10 mouse cellular contexts compared by ENCODE assay signal in genomic region chr3:88241045-88241786, GRCm38 (mm10). TPM values are rescaled to one million over a fixed set of nuclear protein-coding genes. Genes with fewer than 3 reads are reported as not detected.
DNase-seq lines count a peak whose midpoint lies in the region; ATAC-seq and TF ChIP-seq lines count a peak whose summit lies in the region.
"Had no signal": no experiment of that assay in that cellular context is flagged by ENCODE, and none has a peak within 500 bp of the region (broad histone marks: within the 10 kb centered on the region; RNA-seq: fewer than 3 reads in every experiment).

No protein-coding gene starts in this region.

- peak overlapping the region; percentile 26 for H3K4me3 ChIP-seq in kidney, embryonic 14.5 days (ENCODE audit: low read length)
- H3K4me3 ChIP-seq in kidney, adult 2 months (ENCODE audit: insufficient read depth, low read depth, low read length): no peak overlapping the region
- H3K4me3 ChIP-seq in hindbrain, embryonic 10.5 days: peak overlapping the region; percentile 42
- peak overlapping the region; percentile 10; the same call in 1 of the 2 replicates for H3K4me3 ChIP-seq in midbrain, embryonic 16.5 days (ENCODE audit: low read depth, low read length)

- H3K9me3 ChIP-seq in kidney, embryonic 14.5 days (ENCODE audit: control insufficient read depth, low read length): no peaks in the 10 kb centered on the region
- no peaks in the 10 kb centered on the region for H3K9me3 ChIP-seq in hindbrain, embryonic 10.5 days
- no peaks in the 10 kb centered on the region for H3K9me3 ChIP-seq in midbrain, embryonic 16.5 days (replicated peaks; ENCODE audit: control insufficient read depth, low read length, poor library complexity, severe bottlenecking)

- peaks cover 72% of the 10 kb centered on the region for H3K27me3 ChIP-seq in kidney, embryonic 14.5 days (ENCODE audit: control insufficient read depth, insufficient read depth, low read length)
- no peaks in the 10 kb centered on the region for H3K27me3 ChIP-seq in kidney, adult 2 months (replicated peaks; ENCODE audit: control insufficient read depth, insufficient read depth, low read length)
- peaks cover 100% of the 10 kb centered on the region for H3K27me3 ChIP-seq in hindbrain, embryonic 10.5 days (ENCODE audit: insufficient read depth, poor library complexity, severe bottlenecking)
- peaks cover 20% of the 10 kb centered on the region for H3K27me3 ChIP-seq in midbrain, embryonic 16.5 days (ENCODE audit: control insufficient read depth, insufficient read depth, low read depth, low read length)

- no peak overlapping the region; the same call in 1 of the 2 replicates for H3K9ac ChIP-seq in kidney, embryonic 14.5 days (ENCODE audit: low read depth, low read length)
- peak overlapping the region; percentile 42; the same call in 1 of the 2 replicates for H3K9ac ChIP-seq in midbrain, embryonic 16.5 days (ENCODE audit: low read depth, low read length)

- no peak for TF ChIP-seq POLR2A in kidney, adult 2 months (IDR thresholded peaks at IDR 0.05; ENCODE audit: low read depth, low read length)

- H3K36me3 ChIP-seq in kidney, embryonic 14.5 days (ENCODE audit: control insufficient read depth, insufficient read depth, low read length): no peaks in the 10 kb centered on the region
- no peaks in the 10 kb centered on the region for H3K36me3 ChIP-seq in kidney, adult 2 months (ENCODE audit: control insufficient read depth, insufficient read depth, low read length)
- H3K36me3 ChIP-seq in hindbrain, embryonic 10.5 days: no peaks in the 10 kb centered on the region
- no peaks in the 10 kb centered on the region for H3K36me3 ChIP-seq in midbrain, embryonic 16.5 days (ENCODE audit: control insufficient read depth, insufficient read depth, low read length)

- WGBS in kidney, embryonic 14.5 days: 3% methylated on average over 47 of the region's 48 CpGs
- 7% methylated on average over 48 of the region's 48 CpGs for WGBS in kidney, adult 2 months
- WGBS in hindbrain, embryonic 10.5 days: 2% methylated on average over 48 of the region's 48 CpGs
- 2% methylated on average over 48 of the region's 48 CpGs for WGBS in midbrain, embryonic 16.5 days

- peaks cover 4% of the 10 kb centered on the region; the same call in 1 of the 2 replicates for H3K4me1 ChIP-seq in kidney, embryonic 14.5 days (ENCODE audit: control insufficient read depth, insufficient read depth, low read length)
- H3K4me1 ChIP-seq in kidney, adult 2 months (ENCODE audit: control insufficient read depth, insufficient read depth, low read length): no peaks in the 10 kb centered on the region
- peaks cover 82% of the 10 kb centered on the region for H3K4me1 ChIP-seq in hindbrain, embryonic 10.5 days (replicated peaks)
- peaks cover 9% of the 10 kb centered on the region for H3K4me1 ChIP-seq in midbrain, embryonic 16.5 days (ENCODE audit: control insufficient read depth, insufficient read depth, low read length)

- no peak for TF ChIP-seq CTCF in kidney, adult 2 months (conservative IDR thresholded peaks at IDR 0.05; ENCODE audit: insufficient read depth, insufficient read length, low read depth, low read length)

- DNase-seq in kidney, adult 2 months: no peak
- peak; percentile 59 to 69 for DNase-seq in cerebellum, postnatal 10 days
- peak; percentile 75 for DNase-seq in hindbrain, embryonic 10.5 days (ENCODE audit: low spot score)
- DNase-seq in urinary bladder, adult 2 months (ENCODE audit: low spot score): no peak
- DNase-seq in adrenal gland, postnatal 10 days: no peak
- no peak for DNase-seq in heart, adult 18-20 months

- no peak for ATAC-seq in kidney, embryonic 14.5 days (ENCODE audit: low FRiP score, low TSS enrichment)
- peak; percentile 37; the same call in 1 of the 2 replicates for ATAC-seq in midbrain, embryonic 16.5 days

- peak overlapping the region; percentile 30 for H3K4me2 ChIP-seq in kidney, embryonic 14.5 days (replicated peaks; ENCODE audit: low read depth, low read length)
- peak overlapping the region; percentile 45 for H3K4me2 ChIP-seq in midbrain, embryonic 16.5 days (ENCODE audit: low read length)

- H3K27ac ChIP-seq in kidney, embryonic 14.5 days (ENCODE audit: low read depth, low read length): no peak overlapping the region
- no peak overlapping the region for H3K27ac ChIP-seq in kidney, adult 2 months (ENCODE audit: insufficient read depth, low read depth, low read length)
- H3K27ac ChIP-seq in hindbrain, embryonic 10.5 days: peak overlapping the region; percentile 87
- H3K27ac ChIP-seq in midbrain, embryonic 16.5 days (ENCODE audit: low read length): peak overlapping the region; percentile 71

RNA-seq across cellular contexts. Expression of gene Rhbg, which starts 13.3 kb away (rescaled TPM):
- 2.2 and 3.7 TPM in 2 replicates for polyA plus RNA-seq in kidney, embryonic 14.5 days (2014; fragmentation: Nextera tagmentation; extraction: Ambion mirVana)
- 94.4 and 106 TPM in 2 replicates for polyA plus RNA-seq in kidney, adult 2 months (2012; rRNA removed)
- not detected in 2 replicates for polyA plus RNA-seq in hindbrain, embryonic 10.5 days (2016; fragmentation: Nextera tagmentation; extraction: Ambion mirVana)
- 0.18 and 0.21 TPM in 2 replicates for polyA plus RNA-seq in midbrain, embryonic 16.5 days (2015; fragmentation: Nextera tagmentation; extraction: Ambion mirVana)
- 3.9 and 4.8 TPM in 2 replicates for polyA plus RNA-seq in urinary bladder, adult 2 months (2012; rRNA removed)
- total RNA-seq in adrenal gland, postnatal 10 days (2021): 1 to 10 TPM; 1.9 to 2.1 TPM
- total RNA-seq in heart, adult 18-20 months (2021): under 1 TPM in 1 of 2 experiments, not detected in 1; 0.64 TPM
- total RNA-seq: MEL had no signal

RNA-seq across cellular contexts. Expression of gene Gm38392, which starts 45.8 kb away (rescaled TPM):
- polyA plus RNA-seq in kidney, embryonic 14.5 days (2014; fragmentation: Nextera tagmentation; extraction: Ambion mirVana): 0.79 TPM in 1 of 2 replicates, not detected in the other
- polyA plus RNA-seq in kidney, adult 2 months (2012; rRNA removed): 0.22 and 0.23 TPM in 2 replicates
- polyA plus RNA-seq in hindbrain, embryonic 10.5 days (2016; fragmentation: Nextera tagmentation; extraction: Ambion mirVana): not detected in 2 replicates
- polyA plus RNA-seq in midbrain, embryonic 16.5 days (2015; fragmentation: Nextera tagmentation; extraction: Ambion mirVana): 0.16 TPM in 1 of 2 replicates, not detected in the other
- polyA plus RNA-seq in urinary bladder, adult 2 months (2012; rRNA removed): 0.15 and 0.34 TPM in 2 replicates
- total RNA-seq in adrenal gland, postnatal 10 days (2021): 1 to 10 TPM; 1.1 to 1.3 TPM
- total RNA-seq in heart, adult 18-20 months (2021): under 1 TPM; 0.30 to 0.33 TPM
- total RNA-seq: liver, adult 2 months had no signal
- polyA plus RNA-seq: liver, adult 2 months had no signal

RNA-seq across cellular contexts. Expression of gene Tsacc, which starts 55.6 kb away (rescaled TPM):
- polyA plus RNA-seq in kidney, embryonic 14.5 days (2014; fragmentation: Nextera tagmentation; extraction: Ambion mirVana): 15.4 and 20.0 TPM in 2 replicates
- polyA plus RNA-seq in kidney, adult 2 months (2012; rRNA removed): 5.7 and 8.0 TPM in 2 replicates
- polyA plus RNA-seq in hindbrain, embryonic 10.5 days (2016; fragmentation: Nextera tagmentation; extraction: Ambion mirVana): 14.4 and 15.4 TPM in 2 replicates
- polyA plus RNA-seq in midbrain, embryonic 16.5 days (2015; fragmentation: Nextera tagmentation; extraction: Ambion mirVana): 7.3 and 7.5 TPM in 2 replicates
- polyA plus RNA-seq in urinary bladder, adult 2 months (2012; rRNA removed): 7.4 and 7.9 TPM in 2 replicates
- 1 to 10 TPM; 7.9 to 8.3 TPM for total RNA-seq in adrenal gland, postnatal 10 days (2021)
- total RNA-seq in heart, adult 18-20 months (2021): 1 to 10 TPM; 6.7 to 7.3 TPM

RNA-seq across cellular contexts. Expression of gene Cct3, which starts 55.7 kb away (rescaled TPM):
- 603 and 679 TPM in 2 replicates for polyA plus RNA-seq in kidney, embryonic 14.5 days (2014; fragmentation: Nextera tagmentation; extraction: Ambion mirVana)
- polyA plus RNA-seq in kidney, adult 2 months (2012; rRNA removed): 132 and 157 TPM in 2 replicates
- 755 and 805 TPM in 2 replicates for polyA plus RNA-seq in hindbrain, embryonic 10.5 days (2016; fragmentation: Nextera tagmentation; extraction: Ambion mirVana)
- 419 and 444 TPM in 2 replicates for polyA plus RNA-seq in midbrain, embryonic 16.5 days (2015; fragmentation: Nextera tagmentation; extraction: Ambion mirVana)
- 142 and 168 TPM in 2 replicates for polyA plus RNA-seq in urinary bladder, adult 2 months (2012; rRNA removed)
- 100 to 1,000 TPM; 249 to 260 TPM for total RNA-seq in adrenal gland, postnatal 10 days (2021)
- 100 to 1,000 TPM; 184 to 197 TPM for total RNA-seq in heart, adult 18-20 months (2021)

Comparison
In these comparisons a context has a peak if more than half of its experiments do, and no peak if none do; other contexts are left out.
1. RNA of gene Rhbg, which starts 13.3 kb away (polyA plus RNA-seq): 94.4 to 106 TPM in kidney, adult 2 months; 3.9 to 4.8 TPM in urinary bladder, adult 2 months, 2.2 to 3.7 TPM in kidney, embryonic 14.5 days, 0.18 to 0.21 TPM in midbrain, embryonic 16.5 days and not detected in hindbrain, embryonic 10.5 days; every median in the first group is over 10 times any median in the second.
2. H3K27ac ChIP-seq: peak in hindbrain, embryonic 10.5 days (single experiment) and midbrain, embryonic 16.5 days (single experiment); none in kidney, embryonic 14.5 days (single experiment) and kidney, adult 2 months (single experiment).
3. DNase-seq: peak in cerebellum, postnatal 10 days (2 of 2) and hindbrain, embryonic 10.5 days (single experiment); none in kidney, adult 2 months (single experiment), urinary bladder, adult 2 months (single experiment), adrenal gland, postnatal 10 days (single experiment) and heart, adult 18-20 months (0 of 2).